Mouse (Mus musculus) small intestine, adult 2 months (tissue): Measurements from ENCODE around the gene Efl1. TPM values are rescaled to one million over a fixed set of nuclear protein-coding genes. Genes with fewer than 3 reads are reported as not detected.
A peak's percentile ranks its signal among the peaks of the same experiment; 100 is the strongest.

Experiments
- H3K27ac ChIP-seq: fragments of 200-500 bp; 2 replicates; pipeline ENCODE4 v1.5.1; 2012; ENCODE audit warnings: low read depth, low read length, control low read depth, inconsistent platforms; ENCODE audit not compliant: insufficient read depth
- H3K27me3 ChIP-seq: fragments of 200-500 bp; 2 replicates; pipeline ENCODE4 v1.6.1; 2012; ENCODE audit warnings: mild to moderate bottlenecking, moderate library complexity, low read length, inconsistent platforms; ENCODE audit not compliant: control insufficient read depth, insufficient read depth
- H3K36me3 ChIP-seq: fragments of 200-500 bp; 2 replicates; pipeline ENCODE4 v1.6.1; 2012; ENCODE audit warnings: mild to moderate bottlenecking, low read length, control low read depth, inconsistent platforms; ENCODE audit not compliant: control insufficient read depth, insufficient read depth
- H3K4me1 ChIP-seq: fragments of 200-500 bp; 2 replicates; pipeline ENCODE4 v1.6.1; 2012; ENCODE audit warnings: low read length, inconsistent platforms, mixed read lengths; ENCODE audit not compliant: control insufficient read depth, insufficient read depth, insufficient read length
- H3K4me3 ChIP-seq: fragments of 200-500 bp; 2 replicates; pipeline ENCODE4 v1.5.1; 2012; ENCODE audit warnings: low read depth, mild to moderate bottlenecking, control low read depth, inconsistent platforms, low read length, moderate library complexity
- CTCF ChIP-seq: fragments of 200-500 bp; IDR thresholded peaks from 2 replicates; pipeline ENCODE4 v1.5.1; 2012; ENCODE audit warnings: low read depth, mild to moderate bottlenecking, control low read depth, inconsistent platforms, low read length, moderate library complexity, mixed read lengths; ENCODE audit not compliant: insufficient replicate concordance, insufficient read length; ENCODE audit errors: extremely low read depth
- POLR2A ChIP-seq: fragments of 200-500 bp; IDR thresholded peaks from 2 replicates; pipeline ENCODE4 v1.6.1; 2012; ENCODE audit warnings: low read depth, mild to moderate bottlenecking, control low read depth, inconsistent platforms, low read length, moderate library complexity
- WGBS: fragments of 180-500 bp; shearing (Covaris S2); methylation state at CpG from one replicate; pipeline ENCODE4 v1.1.7; 2018; 5-methylcytosine and 5-hydroxymethylcytosine counted together
- polyA plus RNA-seq: library from polyadenylated mRNA; depleted of rRNA; stranded (reverse); fragments of >200 nt; gene quantifications from 2 replicates; pipeline ENCODE4 v1.2.3, GENCODE M21; 2012

Gene Efl1
- polyA plus RNA-seq, 1 experiment: 3.1 TPM

- 74% methylated on average over 5 of the region's 5 CpGs for WGBS
Observed at GRCm38 (mm10) chr7:82719285-82719684, 70.9 kb downstream of the Efl1 start.

GRCm38 (mm10) chr7:82719740-82720139 lies 71.3 kb downstream of the Efl1 start:
- no peak overlapping the region for H3K27ac ChIP-seq
- no peaks in the 10 kb centered on the region for H3K27me3 ChIP-seq
- H3K36me3 ChIP-seq: peaks cover 15% of the 10 kb centered on the region
- 62% methylated on average over 5 of the region's 5 CpGs for WGBS
- H3K4me3 ChIP-seq: no peak overlapping the region
- peaks cover 4% of the 10 kb centered on the region; the same call in 1 of the 2 replicates for H3K4me1 ChIP-seq
- no peak for TF ChIP-seq POLR2A
- TF ChIP-seq CTCF: no peak

More at GRCm38 (mm10) chr7:82719285-82719684, 70.9 kb downstream of the Efl1 start:
- Histone ChIP-seq H3K4me3 (no peak overlapping the region), H3K4me1 (peaks cover 4% of the 10 kb centered on the region; the same call in 1 of the 2 replicates), H3K27me3 (no peaks in the 10 kb centered on the region), H3K27ac (no peak overlapping the region), H3K36me3 (peaks cover 14% of the 10 kb centered on the region)
- 0 out of 2 replicates have a peak, but pooled peaks have one; percentile 29 for TF ChIP-seq CTCF
- no peak for TF ChIP-seq POLR2A

GRCm38 (mm10) chr7:82720501-82720900 lies 72.1 kb downstream of the Efl1 start:
- TF ChIP-seq CTCF (no peak), POLR2A (no peak)
- Histone ChIP-seq H3K4me1 (peaks cover 4% of the 10 kb centered on the region; the same call in 1 of the 2 replicates), H3K27ac (no peak overlapping the region), H3K4me3 (no peak overlapping the region), H3K36me3 (peaks cover 15% of the 10 kb centered on the region), H3K27me3 (no peaks in the 10 kb centered on the region)
- 89% methylated on average over 7 of the region's 7 CpGs for WGBS

- no peak overlapping the region for H3K27ac ChIP-seq
- TF ChIP-seq POLR2A (no peak), CTCF (no peak)
- H3K4me1 ChIP-seq: peaks cover 4% of the 10 kb centered on the region; the same call in 1 of the 2 replicates
- H3K4me3 ChIP-seq: no peak overlapping the region
- no peaks in the 10 kb centered on the region for H3K27me3 ChIP-seq
- WGBS: 72% methylated on average over 7 of the region's 7 CpGs
- H3K36me3 ChIP-seq: peaks cover 15% of the 10 kb centered on the region
Observed at GRCm38 (mm10) chr7:82720906-82721305, 72.5 kb downstream of the Efl1 start.

- H3K4me1 ChIP-seq: peaks cover 4% of the 10 kb centered on the region; the same call in 1 of the 2 replicates
- peaks cover 14% of the 10 kb centered on the region for H3K36me3 ChIP-seq
- no peak overlapping the region for H3K4me3 ChIP-seq
- TF ChIP-seq CTCF: no peak
- TF ChIP-seq POLR2A: no peak
- 91% methylated on average over 7 of the region's 7 CpGs for WGBS
- no peaks in the 10 kb centered on the region for H3K27me3 ChIP-seq
- H3K27ac ChIP-seq: no peak overlapping the region
Observed at GRCm38 (mm10) chr7:82722486-82723123, 74.2 kb downstream of the Efl1 start.

- Histone ChIP-seq H3K4me1 (peaks cover 4% of the 10 kb centered on the region; the same call in 1 of the 2 replicates), H3K36me3 (peaks cover 18% of the 10 kb centered on the region), H3K27ac (no peak overlapping the region), H3K27me3 (no peaks in the 10 kb centered on the region), H3K4me3 (no peak overlapping the region)
- 83% methylated on average over 7 of the region's 7 CpGs for WGBS
- TF ChIP-seq POLR2A (no peak), CTCF (no peak)
Observed at GRCm38 (mm10) chr7:82723151-82723871, 74.9 kb downstream of the Efl1 start.

GRCm38 (mm10) chr7:82724491-82724890 lies 76.1 kb downstream of the Efl1 start:
- Histone ChIP-seq H3K27me3 (no peaks in the 10 kb centered on the region), H3K4me3 (no peak overlapping the region), H3K4me1 (peaks cover 4% of the 10 kb centered on the region; the same call in 1 of the 2 replicates), H3K27ac (no peak overlapping the region), H3K36me3 (peaks cover 17% of the 10 kb centered on the region)
- TF ChIP-seq CTCF: no peak
- no peak for TF ChIP-seq POLR2A
- WGBS: 86% methylated on average over 3 of the region's 3 CpGs
